Mouse (Mus musculus) left cerebral cortex, postnatal 36 days (tissue): ENCODE data around the gene Derl3. TPM values are rescaled to one million over a fixed set of nuclear protein-coding genes. Genes with fewer than 3 reads are reported as not detected.

ENCODE experiments used
- DNase-seq, 2 experiments: peaks; one replicate each; pipeline ENCODE4 v3.0.0; 2021 to 2022; ENCODE audit warnings: low spot score in 2 of 2, mixed read lengths in 1 of 2
- intact Hi-C: fragments of 180-260 bp; cut with DNase I; formaldehyde crosslinking; loops from one replicate; pipeline ENCODE4 v1.15.1; 2025
- total RNA-seq, 2 experiments: library from RNA; stranded (reverse); gene quantifications; 2 replicates each; pipeline ENCODE4 v1.2.3; 2021

The Derl3 gene
- total RNA-seq, 2 experiments from 2014 or later: 3.3 to 3.8 TPM

GRCm38 (mm10) chr10:75936909-75937667 is 43.9 kb downstream of the Derl3 start:
- DNase-seq: no peak
- intact Hi-C loops: loop anchor here (5.0 kb wide), 1 partner anchor 40 kb away; no protein-coding TSS in a partner anchor

- intact Hi-C loops: loop anchor here (5.0 kb wide), 1 partner anchor 41 kb away; no protein-coding TSS in a partner anchor
- no peak for DNase-seq
Observed at GRCm38 (mm10) chr10:75937851-75938643, 44.8 kb downstream of the Derl3 start.

- intact Hi-C loops: loop anchor here (5.0 kb wide), 1 partner anchor 42 kb away; no protein-coding TSS in a partner anchor
- DNase-seq: peak in 1 of 2 experiments; percentile 25
Observed at GRCm38 (mm10) chr10:75939481-75940234, 46.4 kb downstream of the Derl3 start.

GRCm38 (mm10) chr10:75940520-75940919 is 47.3 kb downstream of the Derl3 start, which contains the start of gene Gm867:
Gm867 (minus strand) TSS chr10:75940672.
- intact Hi-C loops: no loop called here
- no peak for DNase-seq

GRCm38 (mm10) chr10:75941042-75941824 is 48.0 kb downstream of the Derl3 start:
- intact Hi-C loops: no loop called here
- DNase-seq: no peak

GRCm38 (mm10) chr10:75942736-75943477 is 49.7 kb downstream of the Derl3 start, which contains the start of gene Vpreb3:
Vpreb3 (plus strand) TSS chr10:75943057.
- no peak for DNase-seq
- intact Hi-C loops: no loop called here

DNA sequence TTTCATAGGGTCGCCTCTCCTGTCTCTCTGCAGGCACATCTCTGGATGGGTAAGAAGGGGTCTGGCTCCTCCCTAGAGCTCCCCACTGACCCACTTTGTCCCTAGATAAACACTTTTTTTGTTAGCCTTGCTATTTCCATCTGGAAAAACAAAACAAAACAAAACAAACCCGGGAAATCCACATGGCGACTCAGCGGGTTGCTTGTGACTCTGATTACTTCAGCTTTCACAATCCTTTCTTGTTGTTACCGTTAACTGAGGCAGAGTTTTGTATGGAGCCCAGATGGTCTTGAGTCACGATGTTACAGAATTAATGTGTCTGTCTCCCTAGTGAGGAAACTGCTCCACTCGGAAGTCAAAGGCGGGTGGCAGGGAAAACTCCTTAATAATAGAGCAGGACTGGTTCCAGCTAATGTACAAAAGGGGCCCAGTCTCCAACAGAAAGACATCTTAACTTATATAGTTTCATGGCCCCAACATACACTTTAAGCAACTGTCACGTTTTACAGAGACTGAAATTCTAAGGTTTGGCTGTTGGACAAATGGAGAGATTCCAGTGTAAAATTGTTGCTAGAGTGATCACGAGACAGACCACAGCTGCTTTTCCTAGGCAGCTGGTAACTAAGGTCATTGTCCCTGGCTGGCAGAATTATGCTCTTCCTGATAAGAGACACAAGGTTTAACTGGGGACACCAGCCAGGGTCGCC is 51.0 kb downstream of the Derl3 start:
- intact Hi-C loops: no loop called here
- DNase-seq: no peak

- no peak for DNase-seq
- intact Hi-C loops: no loop called here
Observed at GRCm38 (mm10) chr10:75945213-75945612, 52.0 kb downstream of the Derl3 start.

Other genes starting within 250 kb of the Derl3 start
- 1 to 10 TPM; 7.8 to 8.3 TPM for gene Susd2, start 249.4 kb upstream of the Derl3 start, total RNA-seq
- 10 to 100 TPM; 66.4 to 85.5 TPM for gene Cabin1, start 129.1 kb upstream of the Derl3 start, total RNA-seq
- 10 to 100 TPM; 43.5 to 50.0 TPM for gene Ddt, start 120.0 kb upstream of the Derl3 start, total RNA-seq
- gene Gm20441, start 112.5 kb upstream of the Derl3 start, total RNA-seq: not detected
- 1 to 10 TPM in 1 of 2 experiments, under 1 TPM in 1; 0.91 to 2.0 TPM for gene Gstt3, start 112.0 kb upstream of the Derl3 start, total RNA-seq
- 10 to 100 TPM in 1 of 2 experiments, 1 to 10 TPM in 1; 6.2 to 11.4 TPM for gene Gstt1, start 94.8 kb upstream of the Derl3 start, total RNA-seq
- not detected for gene Gstt4, start 70.9 kb upstream of the Derl3 start, total RNA-seq
- gene Gstt2, start 56.0 kb upstream of the Derl3 start, total RNA-seq: 1 to 10 TPM; 4.8 to 5.0 TPM
- 100 to 1,000 TPM; 506 to 546 TPM for gene Mif, start 33.2 kb upstream of the Derl3 start, total RNA-seq
- 10 to 100 TPM; 80.0 to 82.4 TPM for gene Smarcb1, start 28.2 kb downstream of the Derl3 start, total RNA-seq
- gene Chchd10, start 39.7 kb downstream of the Derl3 start, total RNA-seq: 100 to 1,000 TPM; 373 to 446 TPM
- 1 to 10 TPM in 1 of 2 experiments, under 1 TPM in 1; 0.79 to 1.7 TPM for gene Mmp11, start 43.1 kb downstream of the Derl3 start, total RNA-seq
- under 1 TPM in 1 of 2 experiments, not detected in 1; 0.35 TPM for gene Gm867, start 47.3 kb downstream of the Derl3 start, total RNA-seq
- gene Vpreb3, start 49.6 kb downstream of the Derl3 start, total RNA-seq: not detected
- gene Gm5134, start 61.1 kb downstream of the Derl3 start, total RNA-seq: not detected
- 10 to 100 TPM; 14.6 TPM for gene Zfp280b, start 139.2 kb downstream of the Derl3 start, total RNA-seq
- gene Slc5a4b, start 217.5 kb downstream of the Derl3 start, total RNA-seq: not detected